Mouse (Mus musculus) midbrain, embryonic 11.5 days (tissue): ENCODE results near the gene Abhd8. TPM values are rescaled to one million over a fixed set of nuclear protein-coding genes. Genes with fewer than 3 reads are reported as not detected.
A peak's percentile ranks its signal among the peaks of the same experiment; 100 is the strongest.

ENCODE experiments used
- ATAC-seq: fragments of 200-750 bp; cut with Nextera tagmentation; 2 replicates; pipeline ENCODE4 v1.8.0; 2017; ENCODE audit warnings: moderate TSS enrichment, moderate library complexity; ENCODE audit not compliant: low FRiP score
- DNase-seq: peaks from one replicate; pipeline ENCODE4 v3.0.0; 2015; ENCODE audit warnings: low spot score; ENCODE audit errors: missing footprints
- H3K27ac ChIP-seq: fragments of 300-500 bp; sonication (generic); 2 replicates; pipeline ENCODE4 v1.5.1; 2014; ENCODE audit warnings: low read depth, low read length
- H3K27me3 ChIP-seq: fragments of 300-500 bp; sonication (generic); 2 replicates; pipeline ENCODE4 v1.6.1; 2014; ENCODE audit warnings: mild to moderate bottlenecking, low read length, moderate library complexity, mixed read lengths; ENCODE audit not compliant: control insufficient read depth, insufficient read depth
- H3K36me3 ChIP-seq: fragments of 300-500 bp; sonication (generic); 2 replicates; pipeline ENCODE4 v1.6.1; 2014; ENCODE audit warnings: mild to moderate bottlenecking, low read length, moderate library complexity, mixed read lengths; ENCODE audit not compliant: control insufficient read depth, insufficient read depth
- H3K4me1 ChIP-seq: fragments of 300-500 bp; sonication (generic); 2 replicates; pipeline ENCODE4 v1.6.1; 2014; ENCODE audit warnings: low read length; ENCODE audit not compliant: control insufficient read depth, insufficient read depth
- H3K4me2 ChIP-seq: fragments of 300-500 bp; sonication (generic); 2 replicates; pipeline ENCODE4 v1.6.1; 2014; ENCODE audit warnings: mild to moderate bottlenecking, moderate library complexity
- H3K4me3 ChIP-seq: fragments of 300-500 bp; sonication (generic); 2 replicates; pipeline ENCODE4 v1.5.1; 2014; ENCODE audit warnings: low read depth, low read length
- H3K9ac ChIP-seq: fragments of 300-500 bp; sonication (generic); 2 replicates; pipeline ENCODE4 v1.6.1; 2014; ENCODE audit warnings: low read length
- H3K9me3 ChIP-seq: fragments of 300-500 bp; sonication (generic); 2 replicates; pipeline ENCODE4 v1.6.1; 2016; ENCODE audit warnings: low read length; ENCODE audit not compliant: control insufficient read depth
- WGBS: fragments of 180-500 bp; shearing (Covaris S2); extraction: QIAGEN DNeasy Blood & Tissue Kit; methylation state at CpG from one replicate; pipeline ENCODE4 v1.1.7; 2014; 5-methylcytosine and 5-hydroxymethylcytosine counted together
- polyA plus RNA-seq: library from polyadenylated mRNA; unstranded; fragments of >200 nt; fragmentation: Nextera tagmentation; extraction: Ambion mirVana; gene quantifications from 2 replicates; pipeline ENCODE4 v1.2.1, GENCODE M21; 2014

The Abhd8 gene
- 36.4 and 42.2 TPM in 2 replicates for polyA plus RNA-seq

- Histone ChIP-seq H3K27ac (0 out of 2 replicates have a peak within 1 kb of the TSS, but pooled peaks have one; percentile 0), H3K4me3 (peak within 1 kb of the TSS; percentile 79), H3K4me1 (peaks cover 25% of the 10 kb centered on the region), H3K9me3 (no peaks in the 10 kb centered on the region), H3K9ac (peak within 1 kb of the TSS; percentile 85), H3K27me3 (no peaks in the 10 kb centered on the region), H3K4me2 (peak within 1 kb of the TSS; percentile 67), H3K36me3 (no peaks in the 10 kb centered on the region; the same call in 1 of the 2 replicates)
- under 1% methylated on average over 55 of the region's 55 CpGs for WGBS
- peak; percentile 85 for ATAC-seq
- peak; percentile 100 for DNase-seq
Measured at GRCm38 (mm10) chr8:71463188-71464033, at the start of gene Abhd8. Gene Abhd8 (minus strand): TSS chr8:71463655.

DNA sequence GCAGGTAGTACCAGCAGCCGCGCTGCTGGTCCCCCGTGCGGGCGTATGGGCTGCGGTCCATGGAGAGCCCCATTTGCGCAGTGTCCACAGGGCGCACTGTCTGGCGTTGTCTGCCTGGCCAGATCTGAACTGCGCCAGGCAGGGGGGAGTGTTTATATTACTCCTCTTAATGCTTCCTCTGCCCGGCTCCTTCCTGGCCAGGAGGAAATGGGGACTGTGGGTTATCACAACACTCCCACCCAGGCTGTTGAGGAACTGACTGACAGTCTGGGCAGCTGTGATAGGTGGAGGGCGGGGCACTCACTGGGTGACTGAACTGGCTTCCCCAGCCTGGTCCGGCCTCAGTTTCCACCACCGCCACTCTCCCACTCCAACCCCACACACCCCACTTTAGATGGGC lies 48.2 kb upstream of the Abhd8 start, which contains the start of gene Plvap:
Gene Plvap, minus strand, starts transcription at position 109 of the 400 bp plus-strand sequence.
- Histone ChIP-seq H3K9me3 (no peaks in the 10 kb centered on the region), H3K4me1 (peaks cover under 1% of the 10 kb centered on the region; the same call in 1 of the 2 replicates), H3K27me3 (peaks cover 23% of the 10 kb centered on the region), H3K4me2 (no peak within 1 kb of the TSS), H3K4me3 (no peak within 1 kb of the TSS), H3K27ac (no peak within 1 kb of the TSS), H3K9ac (no peak within 1 kb of the TSS), H3K36me3 (no peaks in the 10 kb centered on the region)
- WGBS, result 79% methylated on average over 14 of the region's 14 CpGs
- DNase-seq (no peak), ATAC-seq (no peak)

- DNase-seq (no peak), ATAC-seq (no peak)
- no peaks in the 10 kb centered on the region for H3K9me3 ChIP-seq
- H3K4me3 ChIP-seq, result no peak overlapping the region
- WGBS, result 76% methylated on average over 2 of the region's 2 CpGs
- H3K4me1 ChIP-seq, result no peaks in the 10 kb centered on the region
- no peak overlapping the region for H3K9ac ChIP-seq
- no peak overlapping the region for H3K27ac ChIP-seq
- H3K4me2 ChIP-seq, result no peak overlapping the region
- no peaks in the 10 kb centered on the region for H3K36me3 ChIP-seq
- H3K27me3 ChIP-seq, result peaks cover 32% of the 10 kb centered on the region
Measured at GRCm38 (mm10) chr8:71509316-71509715, 45.9 kb upstream of the Abhd8 start.

DNA sequence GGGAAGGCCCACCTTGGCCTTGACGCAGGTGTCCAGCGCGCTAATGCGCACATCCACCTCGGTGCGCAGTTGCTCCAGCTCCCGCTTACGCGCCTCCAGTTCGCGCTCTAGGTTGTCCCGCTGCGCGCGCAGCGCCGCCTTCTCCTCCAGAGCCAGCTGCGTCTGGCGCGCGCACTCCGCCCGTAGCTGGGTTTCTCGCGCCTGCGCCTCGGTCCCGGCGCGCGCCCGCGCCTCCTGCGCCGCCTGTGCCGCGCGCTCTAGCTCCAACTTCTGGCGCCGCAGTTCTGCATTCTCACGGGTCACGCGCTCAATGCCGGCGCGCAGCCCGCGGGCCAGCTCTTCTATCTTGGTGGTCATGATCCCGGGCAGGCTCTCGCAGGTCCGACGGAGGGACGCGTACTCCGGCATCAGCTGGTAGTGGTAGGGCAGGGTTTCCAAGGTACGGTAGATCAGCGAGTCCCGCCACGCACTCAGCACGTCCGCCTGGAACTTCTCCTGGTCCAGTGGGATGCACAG lies 44.2 kb upstream of the Abhd8 start:
- H3K4me1 ChIP-seq, result no peaks in the 10 kb centered on the region
- H3K4me3 ChIP-seq, result peak overlapping the region; percentile 31
- H3K27me3 ChIP-seq, result peaks cover 32% of the 10 kb centered on the region
- H3K4me2 ChIP-seq, result peak overlapping the region; percentile 57
- peak overlapping the region; percentile 16; the same call in 1 of the 2 replicates for H3K9ac ChIP-seq
- H3K27ac ChIP-seq, result no peak overlapping the region
- under 1% methylated on average over 61 of the region's 61 CpGs for WGBS
- no peaks in the 10 kb centered on the region for H3K9me3 ChIP-seq
- DNase-seq (peak; percentile 97), ATAC-seq (peak; percentile 80)
- no peaks in the 10 kb centered on the region for H3K36me3 ChIP-seq

- 76% methylated on average over 4 of the region's 4 CpGs for WGBS
- no peak overlapping the region for H3K4me3 ChIP-seq
- ATAC-seq (no peak), DNase-seq (no peak)
- H3K4me2 ChIP-seq, result no peak overlapping the region
- H3K36me3 ChIP-seq, result no peaks in the 10 kb centered on the region
- no peaks in the 10 kb centered on the region for H3K9me3 ChIP-seq
- no peak overlapping the region for H3K27ac ChIP-seq
- no peak overlapping the region for H3K9ac ChIP-seq
- H3K27me3 ChIP-seq, result peaks cover 32% of the 10 kb centered on the region
- no peaks in the 10 kb centered on the region for H3K4me1 ChIP-seq
Measured at GRCm38 (mm10) chr8:71505979-71506378, 42.5 kb upstream of the Abhd8 start.

DNA sequence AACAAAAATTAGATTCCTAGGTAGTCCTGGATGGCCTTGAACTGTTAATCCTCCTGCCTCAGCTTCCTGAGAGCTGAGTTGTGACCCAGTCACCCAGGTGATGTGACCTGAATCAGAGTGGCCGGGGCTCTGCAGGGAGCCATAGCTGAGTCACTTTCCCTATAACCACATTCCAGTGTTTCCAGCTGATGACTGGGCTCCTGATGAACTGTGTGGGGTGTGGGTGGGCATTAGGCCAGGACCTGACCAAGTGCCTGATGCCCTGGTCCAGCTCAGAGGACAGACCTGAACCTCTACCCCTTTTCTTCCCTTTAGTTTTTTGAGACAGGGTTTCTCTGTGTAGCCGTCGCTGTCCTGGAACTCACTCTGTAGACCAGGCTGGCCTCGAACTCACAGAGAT lies 41.9 kb upstream of the Abhd8 start:
- no peak for ATAC-seq
- 93% methylated on average over 4 of the region's 4 CpGs for WGBS
- H3K27me3 ChIP-seq, result peaks cover 32% of the 10 kb centered on the region

GRCm38 (mm10) chr8:71504349-71504748 lies 40.9 kb upstream of the Abhd8 start:
- Histone ChIP-seq H3K4me2 (no peak overlapping the region), H3K4me3 (no peak overlapping the region), H3K4me1 (no peaks in the 10 kb centered on the region), H3K27ac (no peak overlapping the region), H3K9ac (no peak overlapping the region), H3K27me3 (peaks cover 32% of the 10 kb centered on the region), H3K36me3 (no peaks in the 10 kb centered on the region), H3K9me3 (no peaks in the 10 kb centered on the region)
- ATAC-seq, result no peak
- 90% methylated on average over 4 of the region's 4 CpGs for WGBS
- no peak for DNase-seq

More for the DNA sequence above, 41.9 kb upstream of the Abhd8 start:
- no peak overlapping the region for H3K4me2 ChIP-seq
- H3K4me3 ChIP-seq, result no peak overlapping the region
- no peak overlapping the region for H3K9ac ChIP-seq
- H3K9me3 ChIP-seq, result no peaks in the 10 kb centered on the region
- H3K27ac ChIP-seq, result no peak overlapping the region
- DNase-seq, result no peak
- no peaks in the 10 kb centered on the region for H3K36me3 ChIP-seq
- H3K4me1 ChIP-seq, result no peaks in the 10 kb centered on the region

GRCm38 (mm10) chr8:71498816-71499690 lies 35.6 kb upstream of the Abhd8 start:
- ATAC-seq (no peak), DNase-seq (peak; percentile 84)
- Histone ChIP-seq H3K36me3 (no peaks in the 10 kb centered on the region), H3K4me3 (no peak overlapping the region), H3K4me1 (peaks cover 8% of the 10 kb centered on the region), H3K4me2 (no peak overlapping the region), H3K27me3 (no peaks in the 10 kb centered on the region), H3K9ac (no peak overlapping the region), H3K27ac (no peak overlapping the region), H3K9me3 (no peaks in the 10 kb centered on the region)
- 50% methylated on average over 16 of the region's 16 CpGs for WGBS
